8 mouse cellular contexts compared by ENCODE assay signal in genomic region chr15:10469641-10470150, GRCm38 (mm10). TPM values are rescaled to one million over a fixed set of nuclear protein-coding genes. Genes with fewer than 3 reads are reported as not detected.
DNase-seq lines count a peak whose midpoint lies in the region; ATAC-seq and TF ChIP-seq lines count a peak whose summit lies in the region.

No protein-coding gene starts in this region.

- no peak for TF ChIP-seq POLR2A in kidney, adult 2 months (IDR thresholded peaks at IDR 0.05; ENCODE audit: low read depth, low read length)
- no peak for TF ChIP-seq POLR2A in CH12.LX (IDR thresholded peaks at IDR 0.05; ENCODE audit: low read depth, low read length)
- no peak for TF ChIP-seq POLR2A in brain, embryonic 14.5 days (IDR thresholded peaks at IDR 0.05; ENCODE audit: borderline replicate concordance, extremely low read depth, insufficient read depth, insufficient read length, poor library complexity, severe bottlenecking)
- TF ChIP-seq POLR2A in olfactory bulb, adult 2 months (IDR thresholded peaks at IDR 0.05; ENCODE audit: insufficient read depth, low read depth, low read length), result no peak

- no peaks in the 10 kb centered on the region for H3K36me3 ChIP-seq in kidney, adult 2 months (ENCODE audit: control insufficient read depth, insufficient read depth, low read length)
- H3K36me3 ChIP-seq in CH12.LX (replicated peaks in 1 of 2; ENCODE audit: control insufficient read depth in 1 of 2, insufficient read depth in 1 of 2, low read length in 1 of 2), result peaks cover 0 to 10% of the 10 kb centered on the region in 2 experiments
- H3K36me3 ChIP-seq in hindbrain, embryonic 11.5 days (ENCODE audit: control insufficient read depth, insufficient read depth, low read length), result no peaks in the 10 kb centered on the region
- H3K36me3 ChIP-seq in liver, embryonic 13.5 days, result peaks cover 4% of the 10 kb centered on the region

- no peak for TF ChIP-seq RAD21 in CH12.LX (IDR thresholded peaks at IDR 0.05; ENCODE audit: low read depth, low read length)

- H3K27me3 ChIP-seq in kidney, adult 2 months (replicated peaks; ENCODE audit: control insufficient read depth, insufficient read depth, low read length), result no peaks in the 10 kb centered on the region
- H3K27me3 ChIP-seq in CH12.LX (replicated peaks), result no peaks in the 10 kb centered on the region
- no peaks in the 10 kb centered on the region for H3K27me3 ChIP-seq in hindbrain, embryonic 11.5 days (ENCODE audit: control insufficient read depth, insufficient read depth, low read length)
- no peaks in the 10 kb centered on the region for H3K27me3 ChIP-seq in liver, embryonic 13.5 days

- no peak for DNase-seq in kidney, adult 2 months
- no peak for DNase-seq in kidney, postnatal 10 days
- DNase-seq in CH12.LX (ENCODE audit: extremely low read depth), result peak; percentile 16
- peak; percentile 57 for DNase-seq in brain, embryonic 14.5 days (ENCODE audit: low read depth)
- peak; percentile 62 for DNase-seq in hindbrain, embryonic 11.5 days (ENCODE audit: low spot score)
- DNase-seq in liver, embryonic 13.5 days, result peak; percentile 15
- no peak for DNase-seq in c-Kit-positive CD71-positive TER-119-positive erythroid progenitor cells, embryonic 14.5 days (ENCODE audit: low spot score)

- ATAC-seq in hindbrain, embryonic 11.5 days (ENCODE audit: low FRiP score), result peak; percentile 73
- ATAC-seq in liver, embryonic 13.5 days (ENCODE audit: low read depth), result no peak

- TF ChIP-seq CTCF in kidney, adult 2 months (conservative IDR thresholded peaks at IDR 0.05; ENCODE audit: insufficient read depth, insufficient read length, low read depth, low read length), result no peak
- TF ChIP-seq CTCF in CH12.LX (conservative IDR thresholded peaks at IDR 0.05 in 1 of 2, IDR thresholded peaks at IDR 0.05 in 1 of 2; ENCODE audit: low read depth in 2 of 2, low read length in 2 of 2), result no peak
- TF ChIP-seq CTCF in brain, embryonic 14.5 days (IDR thresholded peaks at IDR 0.05; ENCODE audit: borderline replicate concordance, extremely low read depth, insufficient read depth, insufficient read length), result no peak
- no peak for TF ChIP-seq CTCF in olfactory bulb, adult 2 months (IDR thresholded peaks at IDR 0.05; ENCODE audit: insufficient read depth, low read depth, low read length)

- peak overlapping the region; percentile 98 for H3K9ac ChIP-seq in CH12.LX (ENCODE audit: insufficient read depth, low read depth)
- H3K9ac ChIP-seq in hindbrain, embryonic 11.5 days (ENCODE audit: low read depth, low read length), result peak overlapping the region; percentile 86
- H3K9ac ChIP-seq in liver, embryonic 13.5 days, result peak overlapping the region; percentile 89

- H3K79me2 ChIP-seq in CH12.LX (replicated peaks; ENCODE audit: control insufficient read depth, extremely low read depth, insufficient read depth, poor library complexity, severe bottlenecking), result peaks cover 19% of the 10 kb centered on the region

- WGBS in kidney, adult 2 months, result under 1% methylated on average over 40 of the region's 40 CpGs
- under 1% methylated on average over 37 of the region's 40 CpGs for WGBS in hindbrain, embryonic 11.5 days
- 2% methylated on average over 35 of the region's 40 CpGs for WGBS in liver, embryonic 13.5 days (ENCODE audit: insufficient replicate concordance)
- under 1% methylated on average over 40 of the region's 40 CpGs for WGBS in olfactory bulb, adult 2 months

- dilution Hi-C loops in CH12.LX (cut with MboI; ENCODE audit: extremely low pct_ligation_motif_present, extremely low pct_unique_long_range_greater_than_20kb, low sequenced_read_pairs), result no loop called here

- TF ChIP-seq EP300 in CH12.LX (IDR thresholded peaks at IDR 0.05; ENCODE audit: low read length), result no peak

- H3K27ac ChIP-seq in kidney, adult 2 months (ENCODE audit: insufficient read depth, low read depth, low read length), result peak overlapping the region; percentile 4; the same call in 1 of the 2 replicates
- no peak overlapping the region for H3K27ac ChIP-seq in CH12.LX (ENCODE audit: insufficient read depth, low read depth)
- peak overlapping the region; percentile 81 for H3K27ac ChIP-seq in hindbrain, embryonic 11.5 days (ENCODE audit: low read depth, low read length)
- peak overlapping the region; percentile 76 for H3K27ac ChIP-seq in liver, embryonic 13.5 days
- no peak overlapping the region for H3K27ac ChIP-seq in olfactory bulb, adult 2 months (ENCODE audit: insufficient read depth, low read depth, low read length)

- H3K4me3 ChIP-seq in kidney, adult 2 months (ENCODE audit: insufficient read depth, low read depth, low read length), result peak overlapping the region; percentile 56
- H3K4me3 ChIP-seq in CH12.LX (replicated peaks in 1 of 3; ENCODE audit: low read depth in 2 of 3, low read length in 2 of 3, poor library complexity in 1 of 3), result peak overlapping the region; percentile 78 to 87 (median 81)
- H3K4me3 ChIP-seq in hindbrain, embryonic 11.5 days (ENCODE audit: low read depth, low read length), result peak overlapping the region; percentile 73
- H3K4me3 ChIP-seq in liver, embryonic 13.5 days (replicated peaks), result peak overlapping the region; percentile 90
- peak overlapping the region; percentile 94 for H3K4me3 ChIP-seq in olfactory bulb, adult 2 months (ENCODE audit: insufficient read depth, low read depth, low read length)

- in situ Hi-C loops in CH12.LX (cut with MboI; ENCODE audit: low pct_ligation_motif_present, low pct_unique_long_range_greater_than_20kb, low sequenced_read_pairs), result no loop called here

- peak overlapping the region; percentile 91 for H3K4me2 ChIP-seq in CH12.LX (ENCODE audit: insufficient read depth, low read depth, poor library complexity, severe bottlenecking)
- peak overlapping the region; percentile 89 for H3K4me2 ChIP-seq in hindbrain, embryonic 11.5 days (replicated peaks; ENCODE audit: low read depth, low read length)
- H3K4me2 ChIP-seq in liver, embryonic 13.5 days, result peak overlapping the region; percentile 99

- no peaks in the 10 kb centered on the region for H3K9me3 ChIP-seq in CH12.LX (replicated peaks; ENCODE audit: low read length)
- no peaks in the 10 kb centered on the region for H3K9me3 ChIP-seq in hindbrain, embryonic 11.5 days (ENCODE audit: control insufficient read depth, low read length)
- H3K9me3 ChIP-seq in liver, embryonic 13.5 days (replicated peaks), result no peaks in the 10 kb centered on the region

- peaks cover 6% of the 10 kb centered on the region; the same call in 1 of the 2 replicates for H3K4me1 ChIP-seq in kidney, adult 2 months (ENCODE audit: control insufficient read depth, insufficient read depth, low read length)
- H3K4me1 ChIP-seq in CH12.LX (ENCODE audit: control insufficient read depth in 1 of 2, insufficient read depth in 2 of 2), result peaks cover 4 to 19% of the 10 kb centered on the region in 2 experiments
- H3K4me1 ChIP-seq in hindbrain, embryonic 11.5 days (replicated peaks; ENCODE audit: control insufficient read depth, insufficient read depth, low read length), result no peaks in the 10 kb centered on the region
- peaks cover 25% of the 10 kb centered on the region for H3K4me1 ChIP-seq in liver, embryonic 13.5 days (replicated peaks)
- H3K4me1 ChIP-seq in olfactory bulb, adult 2 months (ENCODE audit: control insufficient read depth, insufficient read depth, low read length), result no peaks in the 10 kb centered on the region

TF ChIP-seq in CH12.LX, 34 proteins besides CTCF, POLR2A, EP300 and RAD21 (continues in another document):
- TF ChIP-seq POLR2AphosphoS2 (IDR thresholded peaks at IDR 0.05; ENCODE audit: low read depth, low read length), result no peak
- TF ChIP-seq MAX (IDR thresholded peaks at IDR 0.05; ENCODE audit: low read length), result peak; percentile 38; the same call in 1 of the 2 replicates
- no peak for TF ChIP-seq SMC3 (IDR thresholded peaks at IDR 0.05; ENCODE audit: low read depth, low read length)
- no peak for TF ChIP-seq SIN3A (IDR thresholded peaks at IDR 0.05; ENCODE audit: low read length)
- no peak for TF ChIP-seq JUN (IDR thresholded peaks at IDR 0.05; ENCODE audit: insufficient read depth, low read depth, low read length)
- TF ChIP-seq NELFE (IDR thresholded peaks at IDR 0.05; ENCODE audit: low read depth, low read length), result no peak
- no peak for TF ChIP-seq CHD2 (IDR thresholded peaks at IDR 0.05; ENCODE audit: low read length)
- 0 out of 2 replicates have a peak, but pooled peaks have one; percentile 6 for TF ChIP-seq ZNF384 (IDR thresholded peaks at IDR 0.05; ENCODE audit: low read depth, low read length)
- peak; percentile 49; the same call in 1 of the 2 replicates for TF ChIP-seq MXI1 (IDR thresholded peaks at IDR 0.05; ENCODE audit: low read depth, low read length)

RNA-seq across cellular contexts. Expression of gene Dnajc21, which starts 0.6 kb away (rescaled TPM):
- 2.4 and 3.2 TPM in 2 replicates for polyA plus RNA-seq in kidney, adult 2 months (2012; rRNA removed)
- total RNA-seq in CH12.LX (2012; rRNA removed) (21.6 and 24.4 TPM in 2 replicates), CH12.LX (2014; rRNA removed) (27.6 and 28.4 TPM in 2 replicates)
- 63.2 and 67.7 TPM in 2 replicates for polyA plus RNA-seq in CH12.LX (2012; ENCODE audit: insufficient read length, low read depth)
- 6.6 and 12.6 TPM in 2 replicates for polyA plus RNA-seq in brain, embryonic 14.5 days (2012; rRNA removed)
- polyA plus RNA-seq in hindbrain, embryonic 11.5 days (2014; fragmentation: Nextera tagmentation; extraction: Ambion mirVana), result 16.0 TPM in 2 replicates
- polyA plus RNA-seq in liver, embryonic 13.5 days (2015; fragmentation: Nextera tagmentation; extraction: Ambion mirVana), result 5.8 and 7.5 TPM in 2 replicates
- not detected in 2 replicates for polyA plus RNA-seq in olfactory bulb, adult 2 months (2012; ENCODE audit: insufficient read depth, insufficient read length, low replicate concordance, missing spikeins)

RNA-seq across cellular contexts. Expression of gene Brix1, which starts 16.1 kb away (rescaled TPM):
- 1.7 and 3.1 TPM in 2 replicates for polyA plus RNA-seq in kidney, adult 2 months (2012; rRNA removed)
- total RNA-seq in CH12.LX (2012; rRNA removed), result 25.3 and 36.8 TPM in 2 replicates
- total RNA-seq in CH12.LX (2014; rRNA removed), result 93.4 and 118 TPM in 2 replicates
- polyA plus RNA-seq in CH12.LX (2012; ENCODE audit: insufficient read length, low read depth), result 354 and 355 TPM in 2 replicates
- polyA plus RNA-seq in brain, embryonic 14.5 days (2012; rRNA removed), result 20.3 and 21.5 TPM in 2 replicates
- 126 and 130 TPM in 2 replicates for polyA plus RNA-seq in hindbrain, embryonic 11.5 days (2014; fragmentation: Nextera tagmentation; extraction: Ambion mirVana)
- polyA plus RNA-seq in liver, embryonic 13.5 days (2015; fragmentation: Nextera tagmentation; extraction: Ambion mirVana), result 96.7 and 125 TPM in 2 replicates
- not detected in 2 replicates for polyA plus RNA-seq in olfactory bulb, adult 2 months (2012; ENCODE audit: insufficient read depth, insufficient read length, low replicate concordance, missing spikeins)

RNA-seq across cellular contexts. Expression of gene Rad1, which starts 16.1 kb away (rescaled TPM):
- 9.8 and 10.4 TPM in 2 replicates for polyA plus RNA-seq in kidney, adult 2 months (2012; rRNA removed)
- total RNA-seq in CH12.LX (2012; rRNA removed) (37.6 and 43.3 TPM in 2 replicates), CH12.LX (2014; rRNA removed) (81.7 and 92.8 TPM in 2 replicates)
- polyA plus RNA-seq in CH12.LX (2012; ENCODE audit: insufficient read length, low read depth), result 34.0 and 34.7 TPM in 2 replicates
- 22.0 and 29.5 TPM in 2 replicates for polyA plus RNA-seq in brain, embryonic 14.5 days (2012; rRNA removed)
- 31.4 and 33.5 TPM in 2 replicates for polyA plus RNA-seq in hindbrain, embryonic 11.5 days (2014; fragmentation: Nextera tagmentation; extraction: Ambion mirVana)
- polyA plus RNA-seq in liver, embryonic 13.5 days (2015; fragmentation: Nextera tagmentation; extraction: Ambion mirVana), result 21.6 and 26.4 TPM in 2 replicates
- not detected in 2 replicates for polyA plus RNA-seq in olfactory bulb, adult 2 months (2012; ENCODE audit: insufficient read depth, insufficient read length, low replicate concordance, missing spikeins)

Comparison
In these comparisons a context has a peak if more than half of its experiments do, and no peak if none do; other contexts are left out.
1. DNase-seq: peak in CH12.LX (single experiment), brain, embryonic 14.5 days (single experiment), hindbrain, embryonic 11.5 days (single experiment) and liver, embryonic 13.5 days (single experiment); none in kidney, adult 2 months (single experiment), kidney, postnatal 10 days (single experiment) and c-Kit-positive CD71-positive TER-119-positive erythroid progenitor cells, embryonic 14.5 days (single experiment).
2. H3K27ac ChIP-seq: peak in kidney, adult 2 months (single experiment), hindbrain, embryonic 11.5 days (single experiment) and liver, embryonic 13.5 days (single experiment); none in CH12.LX (single experiment) and olfactory bulb, adult 2 months (single experiment).
3. RNA of gene Rad1, which starts 16.1 kb away (polyA plus RNA-seq): 34.0 to 34.7 TPM in CH12.LX, 31.4 to 33.5 TPM in hindbrain, embryonic 11.5 days, 22.0 to 29.5 TPM in brain, embryonic 14.5 days, 21.6 to 26.4 TPM in liver, embryonic 13.5 days and 9.8 to 10.4 TPM in kidney, adult 2 months; not detected in olfactory bulb, adult 2 months; every median in the first group is over 10 times any median in the second.
4. Peak in every context shown above with its lines, with median percentiles within 50 percentile points of each other: H3K4me3 ChIP-seq, H3K4me2 ChIP-seq and H3K9ac ChIP-seq.